In the genomic region with DNA sequence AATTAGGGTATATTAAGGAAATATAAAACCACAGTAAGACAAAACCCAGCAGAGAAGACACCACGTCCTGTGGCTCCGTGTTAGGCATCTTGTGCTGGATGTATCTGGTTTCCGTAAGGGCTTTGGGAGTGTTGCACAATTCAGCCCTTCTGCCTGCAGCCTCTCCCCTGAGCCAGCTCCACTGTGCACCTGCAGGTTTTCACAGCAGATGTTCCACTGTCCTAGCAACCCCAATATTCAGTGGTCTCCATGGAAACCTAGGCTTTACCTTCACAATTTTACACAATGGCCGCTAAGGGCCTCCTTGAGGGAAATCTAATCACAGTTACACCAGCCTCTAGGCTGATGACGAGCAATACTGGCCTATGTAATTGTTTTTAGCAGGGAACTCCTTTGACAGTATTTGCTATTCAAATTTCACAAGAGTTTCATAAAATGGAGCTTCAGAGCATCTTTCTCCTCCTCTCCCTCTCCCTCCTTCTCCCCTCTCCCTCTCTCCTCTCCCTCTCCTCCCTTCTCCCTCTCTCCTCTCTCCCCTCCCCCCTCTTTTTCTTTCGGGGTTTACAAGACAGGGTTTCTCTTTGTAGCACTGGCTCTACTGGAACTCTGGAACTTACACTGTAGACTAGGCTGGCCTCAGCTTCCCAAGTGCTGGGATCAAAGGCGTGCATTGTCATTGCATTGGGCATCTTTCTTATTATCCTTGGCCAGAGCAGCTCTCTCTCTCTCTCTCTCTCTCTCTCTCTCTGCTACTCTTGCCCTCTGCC, we compare ENCODE assay signal across 18 mouse cellular contexts. TPM values are rescaled to one million over a fixed set of nuclear protein-coding genes. Genes with fewer than 3 reads are reported as not detected.
DNase-seq lines count a peak whose midpoint lies in the region; ATAC-seq and TF ChIP-seq lines count a peak whose summit lies in the region.
"Had no signal": no experiment of that assay in that cellular context is flagged by ENCODE, and none has a peak within 500 bp of the region (broad histone marks: within the 10 kb centered on the region; RNA-seq: fewer than 3 reads in every experiment).

No protein-coding gene starts in this region.

- peak; percentile 12 for DNase-seq in gastrocnemius, adult 18-20 months (ENCODE audit: low spot score)
- no peak for DNase-seq in gastrocnemius, postnatal 14 days
- DNase-seq in brain, embryonic 14.5 days (ENCODE audit: low read depth): peak; percentile 63
- peak; percentile 50 for DNase-seq in midbrain, postnatal 0 days (ENCODE audit: low spot score)
- no peak for DNase-seq in kidney, postnatal 10 days
- DNase-seq: adrenal gland, postnatal 36 days; cerebellum, adult 11 months; heart, adult 2 months; kidney, adult 9 months; layer of hippocampus, postnatal 36 days; lung, postnatal 10 days had no signal

- H3K4me3 ChIP-seq in midbrain, postnatal 0 days (ENCODE audit: low read depth, low read length): no peak overlapping the region
- no peak overlapping the region for H3K4me3 ChIP-seq in kidney, embryonic 15.5 days (replicated peaks)
- H3K4me3 ChIP-seq: heart, adult 2 months; limb, embryonic 10.5 days; stomach, embryonic 15.5 days had no signal

- intact Hi-C loops in gastrocnemius, postnatal 14 days (cut with DNase I; ENCODE audit: low total_unique reads): no loop called here

- H3K9me3 ChIP-seq in midbrain, postnatal 0 days (ENCODE audit: low read length): no peaks in the 10 kb centered on the region
- H3K9me3 ChIP-seq in kidney, embryonic 15.5 days (replicated peaks): no peaks in the 10 kb centered on the region
- H3K9me3 ChIP-seq: limb, embryonic 10.5 days; stomach, embryonic 15.5 days had no signal

- no peaks in the 10 kb centered on the region for H3K4me1 ChIP-seq in midbrain, postnatal 0 days (ENCODE audit: insufficient read depth, low read length)
- no peaks in the 10 kb centered on the region for H3K4me1 ChIP-seq in kidney, embryonic 15.5 days
- H3K4me1 ChIP-seq: limb, embryonic 10.5 days; stomach, embryonic 15.5 days had no signal

- peak; percentile 91 for ATAC-seq in granulocyte monocyte progenitor cell, adult 5-6 weeks (replicated peaks; ENCODE audit: poor library complexity, severe bottlenecking)
- ATAC-seq in midbrain, postnatal 0 days (ENCODE audit: low FRiP score): peak; percentile 74
- no peak for ATAC-seq in kidney, embryonic 15.5 days (replicated peaks; ENCODE audit: low FRiP score)
- ATAC-seq in monocyte, adult 5-6 weeks (replicated peaks; ENCODE audit: insufficient number of reproducible peaks, low FRiP score, low TSS enrichment, poor library complexity, severe bottlenecking): no peak
- ATAC-seq: inflammation-experienced regulatory T-cells, adult 6 months had no signal

- no peak for TF ChIP-seq CTCF in brain, embryonic 14.5 days (IDR thresholded peaks at IDR 0.05; ENCODE audit: borderline replicate concordance, extremely low read depth, insufficient read depth, insufficient read length)
- no peak for TF ChIP-seq CTCF in midbrain, postnatal 0 days (IDR thresholded peaks at IDR 0.05)

- H3K36me3 ChIP-seq in midbrain, postnatal 0 days (ENCODE audit: insufficient read depth, low read length): no peaks in the 10 kb centered on the region
- H3K36me3 ChIP-seq in kidney, embryonic 15.5 days: no peaks in the 10 kb centered on the region
- H3K36me3 ChIP-seq: limb, embryonic 10.5 days; stomach, embryonic 15.5 days had no signal

- H3K27ac ChIP-seq in midbrain, postnatal 0 days (ENCODE audit: low read depth, low read length): peak overlapping the region; percentile 55; the same call in 1 of the 2 replicates
- no peak overlapping the region for H3K27ac ChIP-seq in kidney, embryonic 15.5 days
- H3K27ac ChIP-seq: heart, adult 2 months; limb, embryonic 10.5 days; liver, embryonic 14.5 days; stomach, embryonic 15.5 days had no signal

- no peak for TF ChIP-seq POLR2A in brain, embryonic 14.5 days (IDR thresholded peaks at IDR 0.05; ENCODE audit: borderline replicate concordance, extremely low read depth, insufficient read depth, insufficient read length, poor library complexity, severe bottlenecking)

- 42% methylated on average over 7 of the region's 7 CpGs for WGBS in midbrain, postnatal 0 days
- 60% methylated on average over 7 of the region's 7 CpGs for WGBS in kidney, embryonic 15.5 days

- no peak overlapping the region for H3K9ac ChIP-seq in midbrain, postnatal 0 days (replicated peaks; ENCODE audit: low read length, poor library complexity, severe bottlenecking)
- H3K9ac ChIP-seq in kidney, embryonic 15.5 days: no peak overlapping the region
- H3K9ac ChIP-seq: liver, embryonic 14.5 days; stomach, embryonic 15.5 days had no signal

- H3K27me3 ChIP-seq in midbrain, postnatal 0 days (ENCODE audit: insufficient read depth, low read length): no peaks in the 10 kb centered on the region
- H3K27me3 ChIP-seq in kidney, embryonic 15.5 days: peaks cover 23% of the 10 kb centered on the region
- H3K27me3 ChIP-seq: stomach, embryonic 15.5 days had no signal

- H3K4me2 ChIP-seq in midbrain, postnatal 0 days (ENCODE audit: low read depth, low read length, poor library complexity, severe bottlenecking): no peak overlapping the region
- H3K4me2 ChIP-seq in kidney, embryonic 15.5 days: no peak overlapping the region
- H3K4me2 ChIP-seq: stomach, embryonic 15.5 days had no signal

RNA-seq across cellular contexts. Expression of a gene that starts 11.1 kb away (rescaled TPM):
- total RNA-seq in gastrocnemius, adult 18-20 months (2021): 1 to 10 TPM; 7.7 to 8.6 TPM
- 1 to 10 TPM; 8.7 to 9.7 TPM for total RNA-seq in gastrocnemius, postnatal 14 days (2021)
- polyA plus RNA-seq in brain, embryonic 14.5 days (2012; rRNA removed): 28.2 and 28.4 TPM in 2 replicates
- 27.9 and 51.3 TPM in 2 replicates for total RNA-seq in granulocyte monocyte progenitor cell, adult 5-6 weeks (2014; fragmentation: Nextera tagmentation)
- 40.8 and 50.2 TPM in 2 replicates for total RNA-seq in granulocyte monocyte progenitor cell, adult 5-6 weeks (2017)
- total RNA-seq in midbrain, postnatal 0 days (2014; rRNA removed): 24.1 and 33.0 TPM in 2 replicates
- 41.9 and 45.6 TPM in 2 replicates for polyA plus RNA-seq in midbrain, postnatal 0 days (2015; fragmentation: Nextera tagmentation; extraction: Ambion mirVana)
- polyA plus RNA-seq in kidney, embryonic 15.5 days (2015; fragmentation: Nextera tagmentation; extraction: Ambion mirVana): 38.6 and 43.2 TPM in 2 replicates
- 12.3 to 26.1 TPM (median 14.5 TPM) in 3 replicates for total RNA-seq in monocyte, adult 5-6 weeks (2017)

Comparison
In these comparisons a context has a peak if more than half of its experiments do, and no peak if none do; other contexts are left out.
1. DNase-seq: peak in gastrocnemius, adult 18-20 months (single experiment), brain, embryonic 14.5 days (single experiment) and midbrain, postnatal 0 days (single experiment); none in gastrocnemius, postnatal 14 days (single experiment) and kidney, postnatal 10 days (single experiment).
2. ATAC-seq: peak in granulocyte monocyte progenitor cell, adult 5-6 weeks (single experiment) and midbrain, postnatal 0 days (single experiment); none in kidney, embryonic 15.5 days (single experiment) and monocyte, adult 5-6 weeks (single experiment).